Mouse (Mus musculus): ENCODE data around the gene Rasal2.

DNA sequence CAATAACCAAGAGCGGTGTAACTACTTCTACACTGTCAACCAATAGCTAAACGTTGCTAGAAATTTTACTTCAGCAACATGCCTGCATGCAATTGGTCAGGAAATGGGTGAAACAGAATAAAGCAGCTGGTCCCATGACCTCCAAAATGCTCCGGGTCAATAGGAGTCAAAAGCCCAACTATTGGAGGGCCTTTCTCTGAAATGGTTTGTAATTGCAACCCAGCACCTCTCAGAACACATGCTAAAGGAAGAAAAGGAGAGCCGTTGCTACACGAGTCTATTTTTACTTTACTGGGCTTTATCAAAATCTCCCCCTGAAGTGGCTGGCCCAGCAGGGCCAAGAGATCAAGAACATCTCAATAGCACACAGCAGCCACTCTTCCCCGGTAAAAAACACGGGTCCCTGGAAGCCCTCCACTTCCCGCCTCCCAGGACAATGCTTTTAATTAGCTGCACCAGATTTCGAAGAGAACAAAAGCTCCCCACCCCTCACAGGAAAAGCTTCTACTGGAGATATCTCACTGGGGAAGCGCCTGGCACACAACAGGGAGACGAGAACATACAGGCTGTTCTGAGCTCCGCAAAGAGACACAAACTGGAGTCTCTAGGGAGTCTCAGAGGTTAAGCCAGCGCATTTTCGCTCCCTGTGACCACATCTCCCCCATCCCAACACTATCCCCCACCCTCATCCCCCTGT, 30.8 kb upstream of the Rasal2 start:
- TF ChIP-seq CTCF (IDR thresholded peaks at IDR 0.05): no peak
- TF ChIP-seq EP300 (IDR thresholded peaks at IDR 0.05): peak; percentile 51
